Mouse (Mus musculus): ENCODE data around the gene Vav1.
"Not testable (repeated sequence)": the region's sequence is repeated elsewhere in the genome, so short reads cannot be mapped to it uniquely, and the experiment has no call there.

Gene Vav1

DNA sequence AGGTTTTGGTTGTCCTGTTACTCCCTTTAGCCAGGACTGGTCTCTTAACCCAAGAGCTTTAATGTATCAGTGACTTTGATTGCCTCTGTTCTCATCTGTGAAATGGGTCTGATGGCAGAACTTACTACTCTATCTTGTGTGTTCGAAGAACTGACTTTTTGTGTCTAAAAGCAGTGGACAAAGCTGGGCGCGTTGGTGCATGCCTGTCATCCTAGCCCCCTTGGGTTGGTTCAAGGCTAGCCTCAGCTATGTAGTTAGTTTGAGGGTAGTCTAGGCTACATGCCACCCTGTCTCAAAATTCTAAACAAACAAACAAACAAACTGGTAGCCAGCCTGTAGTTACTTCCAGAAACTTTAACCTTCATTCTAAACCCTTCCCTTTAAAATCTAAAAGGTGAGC lies 27.5 kb upstream of the Vav1 start:
- no peak for DNase-seq (ENCODE audit: low read depth, low spot score)

DNA sequence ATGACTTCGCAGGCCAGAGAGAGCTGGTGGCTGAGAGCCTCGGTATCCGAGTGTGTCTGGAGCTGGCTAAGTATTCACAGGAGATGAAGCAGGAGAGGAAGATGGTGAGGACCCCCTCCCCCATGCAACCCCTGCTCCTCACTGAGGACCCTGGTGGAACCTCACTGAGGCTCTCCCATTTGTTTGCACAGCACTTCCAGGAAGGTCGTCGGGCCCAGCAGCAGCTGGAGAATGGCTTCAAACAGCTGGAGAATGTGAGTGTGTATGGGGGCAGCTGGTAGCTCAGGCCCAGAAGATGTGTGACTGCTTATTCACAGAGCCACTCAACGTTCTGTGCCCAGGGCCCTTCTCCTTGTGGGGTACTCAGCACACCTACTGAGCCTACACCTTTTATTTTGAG lies 25.6 kb upstream of the Vav1 start:
- DNase-seq (ENCODE audit: low read depth, low spot score) = no peak

DNA sequence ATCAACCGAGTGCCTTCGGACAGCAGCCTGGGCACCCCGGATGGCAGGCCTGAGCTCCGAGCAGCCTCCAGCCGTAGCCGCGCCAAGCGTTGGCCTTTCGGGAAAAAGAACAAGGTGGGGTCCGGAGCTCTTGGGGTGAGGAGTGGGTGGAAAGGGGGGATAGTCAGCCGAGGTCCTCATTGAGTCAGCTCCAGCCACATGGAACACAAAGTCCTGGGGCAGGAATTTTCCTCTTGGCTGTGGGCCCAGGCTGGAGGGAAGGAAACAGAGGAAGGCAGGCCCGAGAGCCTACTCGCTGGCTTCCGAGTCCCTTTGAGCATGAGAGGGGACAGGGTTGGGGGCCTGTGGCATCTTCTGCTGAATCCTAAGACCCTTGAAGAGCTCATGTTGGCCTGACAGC lies 23.5 kb upstream of the Vav1 start:
- no peak for DNase-seq (ENCODE audit: low read depth, low spot score)

DNA sequence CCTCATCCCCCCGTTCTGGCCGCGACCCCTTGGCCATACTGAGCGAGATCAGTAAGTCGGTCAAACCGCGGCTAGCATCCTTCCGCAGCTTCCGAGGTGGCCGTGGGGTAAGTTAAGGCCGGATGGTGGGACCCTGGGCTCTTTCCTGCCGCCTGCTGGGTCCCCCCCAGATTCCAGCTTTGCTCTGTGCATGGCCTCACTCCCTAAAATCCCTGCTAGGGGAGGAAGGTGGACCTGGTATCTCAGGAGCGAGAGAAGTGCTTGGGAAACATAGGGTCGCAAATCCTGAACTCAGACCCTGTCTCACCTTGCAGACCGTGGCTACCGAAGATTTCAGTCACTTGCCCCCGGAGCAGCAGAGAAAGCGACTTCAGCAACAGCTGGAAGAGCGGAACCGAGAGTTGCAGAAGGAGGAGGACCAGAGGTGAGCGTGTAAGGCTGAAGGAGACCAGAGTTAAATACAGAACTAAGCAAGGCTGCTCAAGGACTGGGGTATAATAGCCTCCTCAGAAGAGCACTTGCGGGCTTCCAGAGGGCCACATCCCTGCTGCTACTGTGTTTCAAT lies 21.9 kb upstream of the Vav1 start:
- DNase-seq (ENCODE audit: low read depth, low spot score) = no peak

DNA sequence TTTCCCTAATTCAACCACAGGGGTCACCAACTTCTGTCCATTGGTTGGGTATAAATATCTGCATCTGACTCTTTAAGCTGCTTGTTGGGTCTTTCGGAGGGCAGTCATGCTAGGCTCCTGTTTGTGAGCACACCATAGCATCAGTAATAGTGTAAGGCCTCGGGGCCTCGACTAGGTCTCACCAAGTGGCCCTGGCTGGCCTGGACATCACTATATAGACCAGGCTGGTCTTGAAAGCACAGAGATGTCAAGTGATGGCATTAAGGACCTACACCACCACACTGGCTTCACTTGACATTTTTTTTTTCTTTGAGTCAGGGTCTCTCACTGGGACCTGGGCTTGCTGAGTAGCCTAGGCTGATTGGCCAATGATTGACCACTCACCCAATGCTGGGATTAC lies 20.7 kb upstream of the Vav1 start:
- no peak for DNase-seq (ENCODE audit: low read depth, low spot score)

DNA sequence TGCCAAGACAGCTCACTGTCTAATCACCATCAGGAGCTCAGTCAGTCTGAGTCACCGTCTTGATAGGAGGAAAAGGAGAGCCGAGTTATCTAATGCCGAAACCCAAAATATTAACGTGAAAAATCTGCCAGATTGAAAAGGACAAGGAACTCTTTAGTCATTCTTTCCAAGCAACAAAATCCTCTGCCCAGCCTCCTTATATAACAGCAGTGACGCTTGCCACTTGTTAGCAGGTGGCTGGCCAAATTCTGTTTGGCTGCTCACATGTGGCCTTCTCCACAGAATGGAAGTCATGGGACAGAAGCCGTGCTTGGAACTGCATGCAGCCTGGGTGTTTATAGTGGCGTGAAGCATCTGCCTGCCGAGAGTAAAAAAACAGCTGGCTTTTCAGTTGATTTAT lies 19.2 kb upstream of the Vav1 start:
- no peak for DNase-seq (ENCODE audit: low read depth, low spot score)

DNA sequence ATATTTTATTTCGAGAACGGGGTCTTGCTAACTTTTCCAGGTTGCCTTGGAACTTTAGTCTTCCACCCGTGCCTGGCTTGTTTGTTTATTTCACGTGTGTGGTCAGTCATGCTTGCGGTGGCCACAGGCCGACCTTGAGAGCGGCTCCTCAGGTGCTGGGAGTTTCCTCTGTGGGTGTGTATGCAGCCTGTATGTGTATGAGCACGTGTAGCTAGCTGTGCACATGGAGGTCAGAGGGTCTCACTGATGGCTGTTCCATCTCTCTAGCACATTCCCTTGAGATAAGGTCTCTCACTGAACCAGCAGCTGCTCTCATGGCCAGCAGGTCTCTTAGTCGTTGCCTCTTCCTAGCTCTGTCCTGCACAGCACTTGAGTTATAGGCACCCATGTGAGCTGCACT lies 18.5 kb upstream of the Vav1 start:
- no peak for DNase-seq (ENCODE audit: low read depth, low spot score)

DNA sequence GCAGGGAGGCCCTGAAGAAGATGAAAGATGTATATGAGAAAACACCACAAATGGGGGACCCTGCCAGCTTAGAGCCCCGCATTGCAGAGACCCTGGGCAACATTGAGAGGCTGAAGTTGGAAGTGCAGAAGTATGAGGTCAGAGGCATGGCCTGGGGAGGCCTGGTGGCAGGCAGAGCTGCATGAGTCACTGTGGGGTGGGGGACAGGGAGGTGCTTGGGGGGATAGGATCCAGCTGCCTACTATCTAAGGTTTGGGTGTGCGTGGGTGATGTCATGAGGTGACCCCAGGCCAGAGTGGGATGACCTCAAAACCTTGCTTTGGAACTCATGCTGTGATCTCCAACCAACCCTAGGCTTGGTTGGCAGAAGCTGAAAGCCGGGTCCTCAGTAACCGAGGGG lies 17.6 kb upstream of the Vav1 start:
- no peak for DNase-seq (ENCODE audit: low read depth, low spot score)

DNA sequence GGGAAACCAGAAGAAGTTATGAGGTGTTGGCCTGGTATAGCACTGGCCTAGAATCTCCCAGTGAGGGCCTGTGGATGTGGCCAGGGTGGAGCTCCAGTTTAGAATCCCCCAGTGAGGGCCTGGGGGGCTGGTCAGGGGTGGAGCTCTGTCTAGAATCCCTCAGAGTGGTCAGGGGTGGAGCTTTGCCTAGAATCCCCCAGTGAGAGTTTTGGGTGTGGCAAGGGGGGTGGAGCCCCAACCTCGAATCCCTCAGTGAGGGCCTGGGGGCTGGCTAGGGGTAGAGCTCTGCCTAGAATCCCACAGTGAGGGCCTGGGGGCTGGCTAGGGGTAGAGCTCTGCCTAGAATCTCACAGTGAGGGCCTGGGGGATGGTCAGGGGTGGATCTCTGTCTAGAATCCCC lies 17.1 kb upstream of the Vav1 start:
- DNase-seq (ENCODE audit: low read depth, low spot score) = no peak

DNA sequence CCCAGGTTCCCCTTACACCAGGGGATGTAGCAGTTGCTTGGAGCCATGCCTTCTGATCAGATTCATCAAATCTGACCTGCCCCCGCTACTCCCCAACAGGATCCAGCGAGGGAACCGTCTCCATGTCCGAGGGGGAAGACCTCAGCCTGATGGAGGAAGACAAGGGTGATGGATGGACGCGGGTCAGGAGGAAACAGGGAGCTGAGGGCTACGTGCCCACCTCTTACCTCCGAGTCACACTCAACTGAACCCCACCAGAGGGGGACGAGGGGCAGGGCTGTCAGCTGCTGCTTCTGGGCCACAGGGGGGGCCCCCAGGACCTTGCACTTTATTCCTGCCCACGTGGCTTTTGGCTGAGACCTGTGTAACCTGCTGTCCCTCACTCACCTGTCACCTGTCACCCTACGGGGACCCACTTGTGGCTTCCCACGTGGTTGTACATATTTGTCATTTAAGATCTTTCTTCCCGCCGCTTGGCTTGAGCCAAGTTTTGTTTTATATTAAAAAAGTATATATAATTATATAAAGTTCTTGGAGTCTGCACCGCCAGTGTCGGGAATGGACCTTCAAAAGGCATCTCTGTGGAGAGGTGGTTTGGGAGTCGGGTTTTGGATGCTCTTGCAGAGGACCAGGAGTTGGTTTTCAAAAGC lies 15.9 kb upstream of the Vav1 start:
- DNase-seq (ENCODE audit: low read depth, low spot score) = no peak

DNA sequence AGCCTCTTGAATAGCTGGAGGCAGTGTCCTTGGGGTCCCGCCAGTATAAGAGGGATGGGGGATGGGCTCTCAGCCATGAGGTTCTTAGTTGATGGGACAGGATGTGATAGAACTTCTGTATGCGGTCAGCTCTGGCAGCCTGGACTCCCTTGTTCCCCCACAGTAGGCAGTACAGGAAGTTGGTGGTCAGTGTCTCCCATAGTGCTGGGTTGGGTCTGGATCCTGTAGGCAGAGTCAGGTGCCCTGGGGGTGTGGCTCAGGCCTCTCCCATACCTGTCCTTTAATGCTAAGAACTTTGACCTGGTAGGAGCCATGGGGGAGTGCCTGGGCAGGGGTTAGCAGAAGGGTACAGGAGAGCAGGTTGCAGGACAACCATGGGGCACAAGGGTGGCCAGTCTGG lies 14.7 kb upstream of the Vav1 start:
- no peak for DNase-seq (ENCODE audit: low read depth, low spot score)

DNA sequence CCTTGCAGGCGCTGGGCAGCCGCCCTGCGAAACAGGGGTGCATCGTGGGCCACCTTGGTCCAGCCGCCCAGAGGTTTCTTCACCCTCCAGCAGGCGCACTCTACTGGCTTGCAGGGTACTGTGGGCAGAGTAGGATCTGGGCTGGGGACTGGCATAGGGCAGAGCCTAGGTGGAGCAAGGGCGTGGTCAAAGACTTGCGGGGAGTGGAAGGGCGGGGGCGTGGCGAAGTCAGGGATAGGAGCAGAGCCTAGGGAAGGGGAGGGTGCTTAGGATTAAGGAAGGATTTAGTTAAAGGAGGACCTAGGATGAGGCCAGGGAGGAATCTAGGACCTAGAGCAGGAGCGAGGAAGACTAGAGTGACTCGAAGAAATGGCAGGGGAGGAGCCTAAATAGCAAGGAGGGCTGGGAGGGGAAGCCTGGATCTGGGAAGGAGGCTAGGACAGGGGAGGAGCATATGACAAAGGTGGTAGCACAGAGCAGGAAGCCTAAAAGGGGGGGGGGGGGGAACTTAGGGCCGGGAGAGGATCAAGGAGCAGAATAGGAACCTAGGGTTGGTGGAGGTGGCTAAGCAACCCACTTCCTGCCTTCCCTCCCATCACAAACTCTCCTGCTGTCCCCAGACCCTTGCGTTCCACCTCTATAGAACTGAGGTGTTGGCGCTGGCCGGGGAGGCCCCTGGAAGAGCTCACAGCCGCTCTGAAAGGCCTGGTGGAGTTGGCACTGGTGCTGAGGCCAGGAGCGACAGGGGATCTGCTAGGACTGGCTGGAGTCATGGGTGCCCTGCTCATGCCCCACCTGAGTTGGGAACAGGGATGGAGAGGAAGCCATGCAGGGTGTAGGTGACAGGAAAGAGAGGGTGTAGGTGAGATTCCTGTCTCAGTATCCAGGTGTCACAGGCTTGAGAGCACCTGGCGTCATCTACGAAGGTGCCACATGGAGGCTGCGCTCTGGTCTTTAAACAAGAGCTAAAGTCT lies 13.6 kb upstream of the Vav1 start:
- peak; percentile 13 for DNase-seq (ENCODE audit: low read depth, low spot score)

DNA sequence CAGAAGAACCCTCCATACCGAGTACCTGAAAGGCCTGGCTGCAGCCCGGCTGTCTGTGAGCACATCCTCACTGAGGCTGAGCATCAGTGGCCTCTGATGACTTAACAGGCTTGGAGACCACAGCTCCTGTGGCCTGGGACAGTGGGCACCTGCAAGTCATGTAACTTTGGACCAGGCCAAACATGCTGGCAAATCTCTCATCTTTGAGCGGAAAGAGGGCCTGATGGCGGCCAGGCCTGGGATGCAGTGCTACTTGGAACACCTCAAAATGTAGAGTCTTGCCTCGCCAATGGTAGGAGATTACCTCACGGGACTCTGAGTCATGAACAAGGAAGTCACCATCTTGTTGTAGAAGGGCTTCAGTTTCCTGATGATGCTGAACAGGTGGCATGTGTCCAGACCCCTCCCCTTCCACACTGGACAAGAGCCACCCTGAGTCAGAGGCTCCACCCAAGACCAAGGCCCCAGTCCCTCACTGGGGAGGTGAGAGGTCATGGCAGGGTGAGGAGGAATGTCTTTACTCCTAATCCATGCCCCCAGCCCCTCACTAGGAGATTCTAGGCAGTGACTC lies 11.3 kb upstream of the Vav1 start:
- no peak for DNase-seq (ENCODE audit: low read depth, low spot score)

DNA sequence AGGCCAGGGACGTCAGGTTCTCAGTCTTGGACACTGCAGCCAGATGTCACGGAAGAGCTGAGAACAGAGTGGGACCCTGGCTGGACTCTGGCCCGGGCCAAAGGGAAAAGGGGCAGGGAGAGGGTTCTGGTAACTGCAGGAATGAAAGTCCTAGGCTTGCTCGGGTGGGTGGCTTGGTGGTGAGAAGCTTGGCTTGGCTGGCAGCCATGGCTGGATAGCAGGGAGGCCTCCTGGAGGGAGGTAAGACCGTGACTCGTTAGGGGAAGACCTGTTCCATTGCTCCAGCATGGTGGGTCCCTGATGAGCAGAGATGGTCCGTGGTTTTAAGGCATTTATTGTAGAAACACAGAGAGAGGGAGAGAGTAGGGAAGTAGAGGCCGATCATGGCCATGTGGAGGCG lies 7.6 kb upstream of the Vav1 start:
- DNase-seq (ENCODE audit: low read depth, low spot score) = no peak

DNA sequence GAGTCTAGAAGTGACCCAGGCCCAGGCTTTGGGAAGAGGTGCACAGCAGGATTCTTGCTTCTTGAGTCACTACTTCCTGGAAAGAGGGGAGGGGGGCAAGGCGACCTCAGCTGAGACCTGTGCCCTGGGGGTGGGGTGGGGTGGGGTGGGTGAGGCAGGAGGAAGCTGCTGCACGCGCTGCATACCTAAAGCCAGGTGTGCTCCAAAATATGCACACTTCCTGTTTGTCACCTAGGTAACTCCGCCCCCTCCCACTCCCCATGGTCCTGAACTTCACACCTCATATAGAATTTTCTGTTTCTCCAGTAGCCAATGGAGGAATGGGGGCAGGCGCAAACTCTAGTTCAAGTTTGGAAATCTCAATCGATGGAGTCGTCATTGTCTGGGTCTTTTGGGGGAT lies 5.1 kb upstream of the Vav1 start:
- no peak for DNase-seq (ENCODE audit: low read depth, low spot score)

DNA sequence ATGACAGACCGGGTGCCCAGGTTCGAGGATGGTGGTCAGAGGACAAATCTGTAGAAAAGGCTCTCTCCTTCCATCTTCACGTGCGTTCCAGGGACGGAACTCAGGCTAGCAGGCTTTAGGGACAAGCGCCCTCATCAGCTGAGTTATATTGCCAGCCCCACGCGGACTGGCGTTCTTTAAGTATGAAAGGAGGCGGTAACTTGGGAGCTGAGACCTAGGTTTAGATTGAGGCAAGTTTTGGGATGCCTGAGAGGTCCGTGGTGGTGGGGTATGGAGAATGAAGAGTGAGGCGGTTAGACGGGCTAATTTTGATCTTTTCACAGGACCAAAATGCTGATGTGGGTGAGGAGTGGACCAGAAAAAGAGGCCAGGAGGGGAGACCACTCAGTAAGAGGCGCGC lies 4.2 kb upstream of the Vav1 start:
- no peak for DNase-seq (ENCODE audit: low read depth, low spot score)

DNA sequence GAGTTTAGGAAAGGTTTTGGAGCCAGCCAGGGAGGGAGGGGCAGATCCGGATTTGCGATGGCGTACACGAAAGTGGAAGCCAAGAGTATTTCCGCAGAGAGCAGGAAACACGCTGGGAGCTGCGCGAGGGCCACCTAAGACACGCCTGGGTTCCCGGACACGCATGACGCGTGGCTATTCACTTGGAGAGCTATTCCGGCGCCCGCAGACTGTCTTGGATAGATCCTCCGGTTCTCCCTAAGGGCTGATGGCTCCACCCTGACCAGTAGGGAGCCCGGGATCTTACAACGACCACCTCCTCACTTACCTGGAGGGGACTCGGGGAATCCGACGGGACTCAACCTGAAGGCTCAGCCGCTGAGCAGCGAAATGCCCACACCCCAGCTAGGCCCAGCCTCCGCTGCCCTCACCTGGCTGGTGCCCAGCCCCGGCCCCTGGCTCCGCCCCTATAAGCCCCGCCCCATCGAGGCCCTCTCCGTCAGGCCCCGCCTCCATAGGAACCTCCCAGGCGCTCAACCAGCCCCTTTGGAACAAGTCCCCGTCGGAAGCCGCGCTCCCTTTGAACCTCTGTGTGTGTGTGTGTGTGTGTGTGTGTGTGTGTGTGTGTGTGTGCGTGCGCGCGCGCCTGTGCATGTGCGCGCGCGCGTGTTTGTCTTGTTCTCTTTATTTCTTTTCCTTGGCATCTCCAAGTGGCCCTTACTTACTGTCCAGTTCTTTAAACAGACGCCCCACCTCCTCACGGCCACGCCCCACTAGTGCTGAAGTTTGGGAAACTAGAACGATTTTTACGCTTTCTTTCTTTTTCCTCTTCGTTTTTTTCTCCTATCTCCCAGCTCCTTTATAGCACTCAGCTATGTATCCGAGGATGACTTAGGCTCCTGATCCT lies 3.5 kb upstream of the Vav1 start:
- DNase-seq (ENCODE audit: low read depth, low spot score) = peak; percentile 48

DNA sequence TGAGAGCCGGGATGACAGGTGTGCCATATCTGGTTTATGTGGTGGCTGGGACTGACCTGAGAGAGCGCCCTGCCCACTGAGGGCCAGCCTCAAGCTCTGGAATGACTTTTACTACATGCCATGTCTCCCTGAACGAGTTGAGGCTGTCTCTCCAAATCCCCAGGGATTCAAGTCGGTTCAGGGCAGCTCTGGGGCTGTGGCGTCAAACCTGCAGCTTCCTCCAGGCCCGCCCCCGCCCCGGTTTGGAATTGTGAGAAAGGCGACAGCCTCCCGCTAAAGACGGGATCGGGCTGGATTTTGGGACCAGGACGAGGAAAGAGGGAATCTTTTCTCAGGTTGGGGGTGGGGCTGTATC lies 2.9 kb upstream of the Vav1 start:
- DNase-seq (ENCODE audit: low read depth, low spot score) = no peak

DNA sequence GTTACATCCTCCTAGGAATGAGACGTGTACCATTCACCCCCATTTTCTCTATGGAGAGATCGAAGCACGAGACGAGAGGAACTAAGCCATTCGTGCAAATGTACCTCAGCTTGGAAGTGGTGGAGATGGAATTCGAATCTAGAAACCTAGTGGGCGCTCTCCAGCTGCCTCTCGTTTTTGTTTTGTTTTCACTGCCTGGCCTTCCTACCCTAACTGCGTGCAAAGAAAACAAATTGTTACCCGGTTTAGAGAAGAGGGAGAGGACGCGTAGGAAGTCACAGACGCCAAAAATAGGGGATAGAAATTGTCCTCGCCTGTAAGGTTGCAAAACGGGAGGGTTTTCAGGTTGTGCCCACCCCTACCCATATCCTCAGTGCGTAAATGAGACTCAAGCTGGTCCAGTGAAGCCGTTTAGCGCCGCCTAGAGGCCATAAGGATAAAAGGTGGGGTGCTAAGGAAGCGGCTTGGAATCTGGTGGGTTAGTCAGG lies 2.2 kb upstream of the Vav1 start:
- peak; percentile 86 for DNase-seq (ENCODE audit: low read depth, low spot score)

DNA sequence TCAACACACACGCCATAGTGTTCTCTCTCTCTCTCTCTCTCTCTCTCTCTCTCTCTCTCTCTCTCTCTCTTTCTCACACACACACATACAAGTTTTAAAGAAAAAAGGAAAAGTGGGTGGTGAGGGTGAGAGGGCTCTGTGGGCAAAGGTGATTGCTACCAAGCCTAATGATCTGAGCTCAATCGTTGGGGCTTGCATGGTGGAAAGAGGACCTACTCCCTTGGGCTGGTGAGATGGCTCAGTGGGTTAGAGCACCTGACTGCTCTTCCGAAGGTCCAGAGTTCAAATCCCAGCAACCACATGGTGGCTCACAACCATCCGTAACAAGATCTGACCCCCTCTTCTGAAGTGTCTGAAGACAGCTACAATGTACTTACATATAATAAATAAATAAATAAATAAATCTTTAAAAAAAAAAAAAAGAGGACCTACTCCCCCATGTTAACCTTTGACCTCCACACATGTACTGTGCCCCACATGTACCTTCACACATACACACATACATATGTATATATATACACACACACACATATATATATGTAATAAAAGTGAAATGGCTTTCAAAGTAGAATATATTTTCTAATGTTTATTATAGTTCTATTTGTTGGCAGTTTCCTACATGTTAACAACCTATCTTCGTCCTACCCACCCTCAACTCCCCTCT lies 1.2 kb upstream of the Vav1 start:
- DNase-seq (ENCODE audit: low read depth, low spot score) = not testable (repeated sequence)

DNA sequence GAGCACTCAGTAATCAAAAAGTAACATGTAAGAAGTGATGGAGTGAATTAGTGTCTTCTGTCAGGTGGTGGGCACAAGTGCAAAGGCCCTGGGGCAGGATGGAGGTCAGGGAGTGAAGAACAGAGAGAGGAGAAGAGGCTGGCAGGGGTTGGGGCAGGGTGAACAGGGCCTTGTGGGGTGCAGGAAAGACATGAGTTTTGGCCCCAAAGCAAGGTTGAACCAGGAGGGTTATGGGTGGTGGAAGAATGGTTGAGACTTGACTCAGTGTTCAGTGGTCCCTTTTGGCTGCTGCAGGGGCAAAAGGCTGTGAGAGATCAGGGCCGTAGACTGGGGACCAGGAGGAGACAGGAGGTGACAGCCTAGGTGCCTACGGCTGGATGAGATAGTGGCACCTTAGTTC lies 363 bp upstream of the Vav1 start:
- no peak for DNase-seq (ENCODE audit: low read depth, low spot score)

All from mesoderm, embryonic 11.5 days (tissue).